Mouse (Mus musculus) urinary bladder, postnatal 25 days (tissue): ENCODE results near the gene Slc29a1.
"Not testable (repeated sequence)": the region's sequence is repeated elsewhere in the genome, so short reads cannot be mapped to it uniquely, and the experiment has no call there.

ENCODE experiments used
- DNase-seq: peaks from one replicate; pipeline ENCODE4 v3.0.0; 2022; ENCODE audit warnings: low spot score

Gene Slc29a1

DNA sequence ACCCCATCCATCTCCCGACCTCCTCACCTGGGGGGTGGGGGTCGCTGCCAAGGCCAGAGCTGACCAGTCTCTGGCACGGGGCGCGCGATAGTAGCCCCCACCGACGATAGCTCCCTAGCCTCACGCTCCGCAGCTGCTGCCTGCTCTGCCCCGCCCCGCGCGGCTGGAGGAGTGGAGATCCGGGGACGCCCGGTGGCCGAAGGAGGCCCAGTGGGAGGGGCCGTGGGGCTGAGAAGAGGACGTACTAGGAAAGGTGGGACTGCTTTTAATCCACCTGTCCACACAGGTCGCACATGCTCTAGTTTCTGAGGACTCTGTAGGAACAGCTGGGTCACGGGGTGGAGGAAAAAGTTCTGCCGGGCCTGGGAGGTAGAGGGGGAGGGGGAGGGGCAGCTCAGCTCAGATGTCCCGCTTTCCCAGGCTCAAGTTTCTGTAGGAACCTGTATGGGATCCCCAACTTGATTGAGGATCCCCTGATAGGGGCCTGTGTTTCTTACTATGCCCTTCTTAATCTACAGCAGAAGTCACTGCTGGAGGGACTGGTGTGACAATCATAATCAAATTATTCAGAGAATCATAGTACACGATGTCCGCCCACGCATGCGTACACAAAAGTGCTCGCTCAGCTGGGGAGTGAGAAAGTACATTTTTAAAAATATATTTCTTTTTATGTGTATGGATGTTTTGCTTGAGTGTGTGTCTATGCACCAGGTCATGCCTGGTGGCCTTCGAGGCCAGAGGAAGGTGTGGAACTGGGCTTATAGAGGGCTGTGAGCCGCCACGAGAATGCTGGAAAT, at the start of gene Slc29a1:
Slc29a1 (minus strand) TSS at position 161 of the 797 bp plus-strand sequence.
- peak; percentile 61 for DNase-seq

GRCm38 (mm10) chr17:45644185-45644584, 44.8 kb upstream of the Slc29a1 start:
- no peak for DNase-seq

GRCm38 (mm10) chr17:45642701-45643100, 43.3 kb upstream of the Slc29a1 start:
- peak; percentile 80 for DNase-seq

DNA sequence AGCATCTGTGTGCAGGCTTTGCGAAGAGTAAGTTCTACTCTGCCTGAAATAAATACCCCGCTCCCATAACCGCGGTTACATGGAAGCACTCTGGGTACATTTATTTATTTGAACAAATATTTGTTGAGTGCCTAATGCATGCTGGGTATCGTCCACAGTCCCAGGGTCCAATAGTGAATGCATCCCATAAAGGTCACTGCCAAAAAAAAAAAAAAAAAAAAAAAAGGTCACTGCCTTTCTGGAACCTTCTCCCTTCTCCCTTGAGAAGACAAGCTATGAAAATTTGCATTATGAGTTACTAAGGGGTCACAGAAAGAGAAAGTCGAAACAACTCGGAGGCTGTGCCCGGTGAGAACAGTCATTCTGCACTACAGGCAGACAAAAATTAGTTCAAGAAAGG, 42.6 kb upstream of the Slc29a1 start:
- DNase-seq = no peak

- no peak for DNase-seq
Observed at GRCm38 (mm10) chr17:45638596-45639295, 39.3 kb upstream of the Slc29a1 start.

DNA sequence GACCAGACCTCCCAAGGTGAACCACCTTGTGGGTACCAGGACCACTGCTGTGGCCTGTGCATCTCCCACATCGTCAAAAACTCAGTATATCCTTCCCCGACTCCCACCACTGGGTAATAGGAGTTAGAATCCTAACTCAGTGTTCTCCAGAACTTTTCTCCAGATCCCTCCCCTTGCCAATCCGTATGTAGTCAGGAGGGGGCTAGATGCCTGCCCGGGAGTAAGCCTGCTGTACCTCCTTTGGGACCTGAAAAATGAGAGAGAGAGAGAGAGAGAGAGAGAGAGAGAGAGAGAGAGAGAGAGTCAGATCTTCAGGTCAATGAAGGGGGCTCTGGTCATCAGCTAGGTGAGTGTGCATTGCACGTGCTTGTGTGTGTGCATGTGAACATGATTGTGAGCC, 34.6 kb upstream of the Slc29a1 start:
- DNase-seq = no peak

- no peak for DNase-seq
Observed at GRCm38 (mm10) chr17:45631940-45632339, 32.5 kb upstream of the Slc29a1 start.

DNA sequence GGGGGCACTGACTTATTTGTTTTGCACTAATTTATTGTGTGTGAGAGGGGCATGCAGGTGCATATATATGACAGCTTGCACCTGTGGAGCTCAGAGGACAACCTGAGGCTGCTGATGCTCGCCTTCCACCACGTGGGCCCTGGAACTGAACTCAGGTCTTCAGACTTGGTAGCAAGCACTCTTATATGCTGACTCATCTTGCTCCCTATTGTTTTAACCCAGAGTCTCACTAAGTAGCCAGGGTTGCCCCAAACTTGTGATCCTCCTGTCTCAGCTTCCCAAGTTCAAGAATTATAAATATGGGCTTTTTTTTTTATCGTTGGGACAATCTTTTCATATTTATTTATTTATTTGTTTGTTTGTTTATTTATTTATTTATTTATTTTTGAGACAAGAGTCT, 31.6 kb upstream of the Slc29a1 start:
- no peak for DNase-seq

DNA sequence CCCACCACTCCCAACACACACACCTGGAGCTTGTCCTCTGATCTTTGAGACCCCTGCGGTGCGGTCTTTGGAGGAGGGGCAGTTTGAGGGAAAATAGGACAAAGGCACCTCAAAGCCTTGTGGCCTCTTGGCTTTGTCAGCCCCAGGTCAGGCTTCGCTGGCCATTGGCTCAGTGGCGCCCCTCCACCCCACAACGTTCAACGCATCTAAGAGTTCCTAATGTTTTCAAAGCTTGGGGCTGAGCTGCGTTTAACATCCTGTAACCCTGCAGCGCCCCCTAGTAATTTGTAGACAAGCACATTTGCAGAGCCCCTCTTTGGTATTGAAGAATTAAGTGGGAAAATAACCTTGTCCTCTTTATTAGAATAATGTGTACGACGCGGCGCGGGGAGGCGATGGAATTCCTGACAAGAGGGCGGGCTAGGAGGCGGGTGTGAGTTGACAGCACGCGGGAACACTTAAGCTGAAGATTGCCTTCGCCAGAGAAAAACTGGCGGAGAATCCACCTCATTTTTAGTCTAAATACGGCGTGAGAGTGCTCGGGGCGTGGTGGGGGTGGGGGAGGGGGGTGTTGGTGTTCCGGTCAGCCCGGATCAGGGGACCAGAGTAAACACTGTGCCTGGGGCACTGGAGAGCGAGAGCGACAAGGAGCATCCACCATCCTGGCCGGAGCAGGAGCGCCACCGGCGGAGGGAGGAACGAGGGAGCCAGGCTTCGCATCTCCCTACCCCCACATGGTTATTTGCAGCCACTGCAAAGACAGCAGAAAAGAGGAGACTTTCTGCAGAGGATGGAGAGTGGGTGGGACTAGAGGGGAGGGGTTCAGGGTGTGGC, 30.7 kb upstream of the Slc29a1 start:
- peak; percentile 47 for DNase-seq

- no peak for DNase-seq
Observed at GRCm38 (mm10) chr17:45628885-45629855, 29.8 kb upstream of the Slc29a1 start.

DNA sequence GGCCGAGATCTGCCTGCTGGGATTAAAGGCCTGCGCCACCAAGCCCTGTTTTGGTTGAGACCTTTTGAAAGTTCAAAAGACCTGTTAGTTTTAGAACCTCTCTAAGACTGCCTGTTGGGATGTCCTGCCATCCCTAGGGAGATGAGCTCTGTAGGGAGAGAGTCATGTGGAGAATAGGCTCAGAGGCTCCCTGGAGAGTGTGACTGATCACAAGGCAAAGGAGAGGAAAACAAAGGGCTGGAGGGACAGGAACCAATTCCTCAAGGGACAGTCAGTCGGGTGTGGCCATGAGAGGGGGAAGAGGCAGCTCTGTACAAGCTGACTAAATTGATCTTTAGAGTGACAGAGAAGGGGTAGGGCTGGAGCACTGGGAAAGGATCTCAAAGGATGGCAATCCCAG, 28.8 kb upstream of the Slc29a1 start:
- DNase-seq = no peak

DNA sequence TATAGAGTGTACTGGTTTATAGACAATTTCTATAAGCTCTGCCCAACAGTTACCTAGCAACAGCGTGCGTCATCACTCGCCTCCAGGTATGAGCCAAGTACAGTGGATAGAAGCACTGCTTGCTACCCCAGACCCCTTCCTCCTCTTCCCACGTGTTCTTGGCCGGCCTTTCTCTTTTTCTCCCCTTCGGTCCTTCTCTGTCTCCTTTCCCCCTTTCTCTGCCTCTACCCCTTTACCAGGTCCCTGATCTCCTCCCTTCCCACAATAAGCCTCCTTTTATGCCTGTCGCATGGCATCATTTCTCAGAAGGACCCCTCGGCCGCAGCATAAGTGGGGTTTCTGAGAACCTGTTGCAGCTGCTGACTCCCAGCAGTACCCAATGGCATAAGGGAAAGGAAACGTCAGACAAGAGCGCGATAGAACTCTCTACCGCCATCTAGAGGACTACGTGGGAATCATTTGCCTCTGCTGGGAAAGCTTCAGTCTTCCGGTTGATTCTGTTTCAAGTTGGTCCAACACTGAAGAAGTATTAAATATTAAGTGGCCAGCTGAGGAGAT, 27.2 kb upstream of the Slc29a1 start:
- peak; percentile 54 for DNase-seq

- not testable (repeated sequence) for DNase-seq
Observed at GRCm38 (mm10) chr17:45623425-45623824, 24.0 kb upstream of the Slc29a1 start.

GRCm38 (mm10) chr17:45619386-45620256, 20.2 kb upstream of the Slc29a1 start:
- DNase-seq = no peak

- no peak for DNase-seq
Observed at GRCm38 (mm10) chr17:45618941-45619385, 19.6 kb upstream of the Slc29a1 start.

DNA sequence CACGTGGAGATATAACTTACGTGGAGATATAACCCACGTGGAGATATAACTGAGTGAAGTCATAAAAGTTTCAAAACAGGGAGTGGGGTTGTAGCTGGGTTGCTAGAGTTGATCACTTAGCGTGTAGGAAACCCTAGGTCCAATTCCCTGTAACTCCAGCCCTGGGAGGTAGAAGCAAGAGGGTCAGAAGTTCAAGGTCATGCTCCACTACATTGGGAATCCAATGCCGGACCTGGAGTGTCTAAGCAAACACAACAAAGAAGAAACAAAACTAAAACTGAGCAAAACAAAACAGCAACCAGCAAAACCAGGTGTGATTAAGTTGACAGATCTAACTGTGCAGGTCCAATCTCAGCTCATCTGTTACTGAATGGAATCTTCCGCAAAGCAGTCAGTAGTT, 18.2 kb upstream of the Slc29a1 start:
- no peak for DNase-seq

DNA sequence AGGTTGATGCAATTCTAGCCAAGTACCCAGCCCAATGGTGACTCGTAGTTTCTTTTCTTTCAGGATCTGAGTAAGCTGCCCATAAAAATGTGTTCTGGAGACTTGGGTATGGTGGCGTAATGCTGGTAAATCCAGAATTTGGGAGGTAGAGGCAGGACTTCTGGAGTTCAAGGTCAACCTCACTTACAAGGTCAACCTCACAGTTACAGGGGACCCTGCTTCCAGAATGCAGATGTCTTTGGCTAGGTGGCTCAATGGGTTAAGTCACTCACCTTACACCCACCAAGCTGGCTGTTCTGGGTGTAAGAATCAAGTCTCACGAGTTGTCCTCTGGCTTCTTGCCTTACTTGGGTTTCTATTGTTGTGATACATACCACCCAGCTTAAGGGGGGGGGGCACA, 17.3 kb upstream of the Slc29a1 start:
- DNase-seq = no peak

DNA sequence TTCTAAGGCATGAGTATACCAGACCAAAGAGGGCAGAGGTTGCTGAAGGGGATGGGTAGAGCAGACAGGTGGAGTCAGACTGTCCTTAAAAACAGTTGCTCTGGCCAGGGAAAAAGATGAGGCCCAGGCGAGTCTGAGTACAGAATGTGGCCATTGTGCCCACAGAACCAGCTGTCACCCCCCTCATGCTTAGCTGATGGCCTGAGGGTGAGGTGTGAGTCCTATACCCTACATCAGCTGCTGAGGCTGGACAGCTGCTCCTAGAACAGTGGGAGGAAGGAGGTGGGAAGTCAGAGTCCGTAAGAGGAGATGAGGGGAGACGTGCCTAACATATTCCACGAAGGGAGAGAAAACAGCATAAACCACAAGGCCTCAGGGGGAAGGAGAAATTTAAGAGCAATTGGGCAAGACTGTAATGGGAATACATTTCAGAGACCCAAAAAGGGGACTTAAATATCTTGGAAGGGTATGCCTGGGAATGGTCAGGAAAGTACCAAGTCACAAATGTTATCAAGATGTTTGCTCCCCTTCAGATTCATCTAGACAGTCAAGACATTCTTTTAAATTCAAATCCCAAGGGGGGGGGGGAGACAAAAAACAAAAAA, 16.7 kb upstream of the Slc29a1 start:
- no peak for DNase-seq

- no peak for DNase-seq
Observed at GRCm38 (mm10) chr17:45612921-45613320, 13.5 kb upstream of the Slc29a1 start.

- DNase-seq = no peak
Observed at GRCm38 (mm10) chr17:45612008-45612407, 12.6 kb upstream of the Slc29a1 start.
